In genomic region chr12:4916994-4917804, GRCm38 (mm10) we compare ENCODE assay signal across 8 mouse cellular contexts. TPM values are rescaled to one million over a fixed set of nuclear protein-coding genes. Genes with fewer than 3 reads are reported as not detected.
DNase-seq lines count a peak whose midpoint lies in the region; ATAC-seq and TF ChIP-seq lines count a peak whose summit lies in the region.

TSS of gene Atad2b (plus strand) at chr12:4917353.

- no peaks in the 10 kb centered on the region for H3K9me3 ChIP-seq in embryonic facial prominence, embryonic 14.5 days (ENCODE audit: control insufficient read depth, low read length)
- no peaks in the 10 kb centered on the region for H3K9me3 ChIP-seq in limb, embryonic 14.5 days (ENCODE audit: control insufficient read depth, low read length)
- no peaks in the 10 kb centered on the region for H3K9me3 ChIP-seq in midbrain, postnatal 0 days (ENCODE audit: low read length)

- peak within 1 kb of the TSS; percentile 97 for H3K4me3 ChIP-seq in embryonic facial prominence, embryonic 14.5 days (ENCODE audit: low read depth, low read length)
- peak within 1 kb of the TSS; percentile 94 for H3K4me3 ChIP-seq in limb, embryonic 14.5 days (replicated peaks; ENCODE audit: low read length)
- H3K4me3 ChIP-seq in midbrain, postnatal 0 days (ENCODE audit: low read depth, low read length), result peak within 1 kb of the TSS; percentile 78

- H3K4me1 ChIP-seq in embryonic facial prominence, embryonic 14.5 days (ENCODE audit: control insufficient read depth, insufficient read depth, low read length), result peaks cover 11% of the 10 kb centered on the region
- H3K4me1 ChIP-seq in limb, embryonic 14.5 days (ENCODE audit: control insufficient read depth, insufficient read depth, low read length), result peaks cover 7% of the 10 kb centered on the region
- H3K4me1 ChIP-seq in midbrain, postnatal 0 days (ENCODE audit: insufficient read depth, low read length), result peaks cover 4% of the 10 kb centered on the region; the same call in 1 of the 2 replicates

- ATAC-seq in embryonic facial prominence, embryonic 14.5 days (ENCODE audit: low read depth), result peak; percentile 97
- ATAC-seq in limb, embryonic 14.5 days (ENCODE audit: low FRiP score, low read depth), result peak; percentile 97
- ATAC-seq in midbrain, postnatal 0 days (ENCODE audit: low FRiP score), result peak; percentile 97

- TF ChIP-seq CTCF in midbrain, postnatal 0 days (IDR thresholded peaks at IDR 0.05), result peak; percentile 93

- peak within 1 kb of the TSS; percentile 98 for H3K27ac ChIP-seq in embryonic facial prominence, embryonic 14.5 days (replicated peaks; ENCODE audit: low read depth, low read length)
- peak within 1 kb of the TSS; percentile 99 for H3K27ac ChIP-seq in limb, embryonic 14.5 days (replicated peaks; ENCODE audit: low read depth, low read length)
- peak within 1 kb of the TSS; percentile 93 for H3K27ac ChIP-seq in midbrain, postnatal 0 days (ENCODE audit: low read depth, low read length)

- H3K4me2 ChIP-seq in embryonic facial prominence, embryonic 14.5 days (ENCODE audit: low read depth, low read length), result peak within 1 kb of the TSS; percentile 71
- H3K4me2 ChIP-seq in limb, embryonic 14.5 days (replicated peaks; ENCODE audit: low read depth, low read length, severe bottlenecking), result peak within 1 kb of the TSS; percentile 52
- H3K4me2 ChIP-seq in midbrain, postnatal 0 days (ENCODE audit: low read depth, low read length, poor library complexity, severe bottlenecking), result peak within 1 kb of the TSS; percentile 76

- no peaks in the 10 kb centered on the region for H3K36me3 ChIP-seq in embryonic facial prominence, embryonic 14.5 days (ENCODE audit: control insufficient read depth, insufficient read depth, low read length)
- H3K36me3 ChIP-seq in limb, embryonic 14.5 days (ENCODE audit: control insufficient read depth, insufficient read depth, low read length), result no peaks in the 10 kb centered on the region
- H3K36me3 ChIP-seq in midbrain, postnatal 0 days (ENCODE audit: insufficient read depth, low read length), result no peaks in the 10 kb centered on the region

- peak; percentile 98 for TF ChIP-seq POLR2A in limb, embryonic 14.5 days (IDR thresholded peaks at IDR 0.05; ENCODE audit: borderline replicate concordance, extremely low read depth, insufficient read depth, insufficient read length)

- peak within 1 kb of the TSS; percentile 99 for H3K9ac ChIP-seq in embryonic facial prominence, embryonic 14.5 days (ENCODE audit: low read depth, low read length)
- peak within 1 kb of the TSS; percentile 100 for H3K9ac ChIP-seq in limb, embryonic 14.5 days (ENCODE audit: low read depth, low read length, severe bottlenecking)
- H3K9ac ChIP-seq in midbrain, postnatal 0 days (replicated peaks; ENCODE audit: low read length, poor library complexity, severe bottlenecking), result peak within 1 kb of the TSS; percentile 92

- under 1% methylated on average over 33 of the region's 89 CpGs for WGBS in embryonic facial prominence, embryonic 14.5 days
- WGBS in limb, embryonic 14.5 days, result 0% methylated on average over 32 of the region's 89 CpGs
- under 1% methylated on average over 77 of the region's 89 CpGs for WGBS in midbrain, postnatal 0 days

- peak; percentile 92 for DNase-seq in 3T3-L1 (ENCODE audit: low read depth, low spot score)
- DNase-seq in adrenal gland, postnatal 4 days (ENCODE audit: low spot score in 2 of 2), result peak; percentile 89 to 92
- DNase-seq in embryonic facial prominence, embryonic 14.5 days (ENCODE audit: low spot score), result peak; percentile 97
- DNase-seq in heart, adult 8-10 months (ENCODE audit: low spot score), result peak; percentile 95
- peak; percentile 97 for DNase-seq in kidney, adult 9 months
- DNase-seq in limb, embryonic 14.5 days (ENCODE audit: low spot score), result peak; percentile 94
- peak; percentile 97 for DNase-seq in midbrain, postnatal 0 days (ENCODE audit: low spot score)
- DNase-seq in spleen, postnatal 14 days (ENCODE audit: low spot score in 2 of 2), result peak; percentile 96 to 98

- no peaks in the 10 kb centered on the region for H3K27me3 ChIP-seq in embryonic facial prominence, embryonic 14.5 days (replicated peaks; ENCODE audit: control insufficient read depth, insufficient read depth, low read length)
- H3K27me3 ChIP-seq in limb, embryonic 14.5 days (ENCODE audit: control insufficient read depth, insufficient read depth, low read length), result no peaks in the 10 kb centered on the region
- H3K27me3 ChIP-seq in midbrain, postnatal 0 days (ENCODE audit: insufficient read depth, low read length), result no peaks in the 10 kb centered on the region

RNA-seq across cellular contexts. Expression of gene Atad2b, which starts in this region (rescaled TPM):
- total RNA-seq in adrenal gland, postnatal 4 days (2021), result 10 to 100 TPM; 36.6 to 40.5 TPM
- polyA plus RNA-seq in embryonic facial prominence, embryonic 14.5 days (2014; fragmentation: Nextera tagmentation; extraction: Ambion mirVana), result 13.6 and 14.7 TPM in 2 replicates
- total RNA-seq in heart, adult 8-10 months (2022), result 10 to 100 TPM; 11.2 to 12.8 (median 12.3) TPM
- polyA plus RNA-seq in limb, embryonic 14.5 days (2012; rRNA removed), result 23.1 and 25.0 TPM in 2 replicates
- 16.2 and 19.5 TPM in 2 replicates for polyA plus RNA-seq in limb, embryonic 14.5 days (2014; fragmentation: Nextera tagmentation; extraction: Ambion mirVana)
- total RNA-seq in midbrain, postnatal 0 days (2014; rRNA removed), result 27.2 and 31.7 TPM in 2 replicates
- 6.1 and 8.8 TPM in 2 replicates for polyA plus RNA-seq in midbrain, postnatal 0 days (2015; fragmentation: Nextera tagmentation; extraction: Ambion mirVana)

Comparison
In these comparisons a context has a peak if more than half of its experiments do, and no peak if none do; other contexts are left out.
1. Peak in every context shown above with its lines: DNase-seq, ATAC-seq, H3K4me3 ChIP-seq and H3K27ac ChIP-seq.